9 mouse cellular contexts compared by ENCODE assay signal in genomic region chr14:54433941-54434531, GRCm38 (mm10). TPM values are rescaled to one million over a fixed set of nuclear protein-coding genes. Genes with fewer than 3 reads are reported as not detected.
DNase-seq lines count a peak whose midpoint lies in the region; ATAC-seq and TF ChIP-seq lines count a peak whose summit lies in the region.
"Had no signal": no experiment of that assay in that cellular context is flagged by ENCODE, and none has a peak within 500 bp of the region (broad histone marks: within the 10 kb centered on the region; RNA-seq: fewer than 3 reads in every experiment).

No protein-coding gene starts in this region.

- WGBS in intestine, postnatal 0 days, result 39% methylated on average over 12 of the region's 12 CpGs
- WGBS in midbrain, embryonic 14.5 days, result 75% methylated on average over 12 of the region's 12 CpGs

- H3K9me3 ChIP-seq in intestine, postnatal 0 days (ENCODE audit: control insufficient read depth), result no peaks in the 10 kb centered on the region
- H3K9me3 ChIP-seq in midbrain, embryonic 14.5 days (ENCODE audit: control insufficient read depth, low read length), result no peaks in the 10 kb centered on the region

- ATAC-seq in intestine, postnatal 0 days, result peak; percentile 51
- ATAC-seq in midbrain, embryonic 14.5 days (ENCODE audit: low FRiP score, low TSS enrichment), result no peak

- TF ChIP-seq CTCF in embryonic fibroblast, embryonic 13.5 days (IDR thresholded peaks at IDR 0.05; ENCODE audit: borderline replicate concordance, insufficient read depth, low read length), result no peak
- no peak for TF ChIP-seq CTCF in intestine, postnatal 0 days (IDR thresholded peaks at IDR 0.05; ENCODE audit: low read depth)

- H3K4me1 ChIP-seq in embryonic fibroblast, embryonic 13.5 days (ENCODE audit: control insufficient read depth, insufficient read depth, low read length), result peaks cover 26% of the 10 kb centered on the region
- peaks cover 6% of the 10 kb centered on the region for H3K4me1 ChIP-seq in intestine, postnatal 0 days (replicated peaks; ENCODE audit: control insufficient read depth, insufficient read depth, low read length)
- H3K4me1 ChIP-seq in midbrain, embryonic 14.5 days (ENCODE audit: control insufficient read depth, insufficient read depth, low read length), result peaks cover 22% of the 10 kb centered on the region

- H3K4me2 ChIP-seq in intestine, postnatal 0 days (replicated peaks; ENCODE audit: low read depth), result peak overlapping the region; percentile 94
- H3K4me2 ChIP-seq in midbrain, embryonic 14.5 days (ENCODE audit: low read length), result peak overlapping the region; percentile 67

- peak overlapping the region; percentile 97 for H3K27ac ChIP-seq in embryonic fibroblast, embryonic 13.5 days (ENCODE audit: insufficient read depth, low read length)
- H3K27ac ChIP-seq in intestine, postnatal 0 days (ENCODE audit: low read depth, low read length), result peak overlapping the region; percentile 92
- no peak overlapping the region for H3K27ac ChIP-seq in midbrain, embryonic 14.5 days (replicated peaks; ENCODE audit: low read depth, low read length)

- peak overlapping the region; percentile 68 for H3K4me3 ChIP-seq in embryonic fibroblast, embryonic 13.5 days (ENCODE audit: insufficient read depth, low read length)
- H3K4me3 ChIP-seq in intestine, postnatal 0 days (ENCODE audit: low read depth, low read length), result peak overlapping the region; percentile 85
- H3K4me3 ChIP-seq in midbrain, embryonic 14.5 days (replicated peaks; ENCODE audit: low read depth, low read length), result peak overlapping the region; percentile 55; the same call in 1 of the 2 replicates

- peak; percentile 38 for DNase-seq in adrenal gland, postnatal 14 days
- no peak for DNase-seq in adrenal gland, adult 18-20 months (ENCODE audit: low spot score in 2 of 2)
- no peak for DNase-seq in midbrain, embryonic 14.5 days
- no peak for DNase-seq in frontal cortex, postnatal 10 days (ENCODE audit: low spot score in 2 of 2)
- DNase-seq in cerebellum, postnatal 4 days (ENCODE audit: low spot score in 2 of 2), result no peak
- DNase-seq in kidney, adult 9 months, result no peak
- DNase-seq: cerebellum, adult 11-12 months had no signal

- H3K36me3 ChIP-seq in intestine, postnatal 0 days (ENCODE audit: control insufficient read depth, insufficient read depth), result peaks cover 27% of the 10 kb centered on the region
- H3K36me3 ChIP-seq in midbrain, embryonic 14.5 days (ENCODE audit: control insufficient read depth, insufficient read depth, low read length), result peaks cover 14% of the 10 kb centered on the region; the same call in 1 of the 2 replicates

- no peak overlapping the region for H3K9ac ChIP-seq in intestine, postnatal 0 days (ENCODE audit: low read depth, low read length)
- peak overlapping the region; percentile 78 for H3K9ac ChIP-seq in midbrain, embryonic 14.5 days (replicated peaks; ENCODE audit: low read length)

- no peak; the same call in 1 of the 2 replicates for TF ChIP-seq POLR2A in embryonic fibroblast, embryonic 13.5 days (IDR thresholded peaks at IDR 0.05; ENCODE audit: low read depth, low read length)

- H3K27me3 ChIP-seq in intestine, postnatal 0 days (replicated peaks; ENCODE audit: control insufficient read depth, insufficient read depth, low read length), result no peaks in the 10 kb centered on the region
- no peaks in the 10 kb centered on the region for H3K27me3 ChIP-seq in midbrain, embryonic 14.5 days (ENCODE audit: control insufficient read depth, insufficient read depth, low read length)

RNA-seq across cellular contexts. Expression of gene Mmp14, which starts 2.6 kb away (rescaled TPM):
- 77.7 and 101 TPM in 2 replicates for total RNA-seq in adrenal gland, postnatal 14 days (2021)
- total RNA-seq in adrenal gland, adult 18-20 months (2021), result 10 to 100 TPM; 26.4 to 38.4 TPM
- 618 and 779 TPM in 2 replicates for polyA plus RNA-seq in embryonic fibroblast, embryonic 13.5 days (2011; ENCODE audit: insufficient read length, low read depth, missing spikeins)
- polyA plus RNA-seq in intestine, postnatal 0 days (2015; fragmentation: Nextera tagmentation; extraction: Ambion mirVana), result 49.4 and 53.7 TPM in 2 replicates
- polyA plus RNA-seq in midbrain, embryonic 14.5 days (2014; fragmentation: Nextera tagmentation; extraction: Ambion mirVana), result 36.2 and 58.5 TPM in 2 replicates

RNA-seq across cellular contexts. Expression of gene Mrpl52, which starts 7.3 kb away (rescaled TPM):
- total RNA-seq in adrenal gland, postnatal 14 days (2021), result 186 TPM in 2 replicates
- total RNA-seq in adrenal gland, adult 18-20 months (2021), result 100 to 1,000 TPM; 180 to 210 TPM
- polyA plus RNA-seq in embryonic fibroblast, embryonic 13.5 days (2011; ENCODE audit: insufficient read length, low read depth, missing spikeins), result 138 and 143 TPM in 2 replicates
- polyA plus RNA-seq in intestine, postnatal 0 days (2015; fragmentation: Nextera tagmentation; extraction: Ambion mirVana), result 300 and 317 TPM in 2 replicates
- 293 and 337 TPM in 2 replicates for polyA plus RNA-seq in midbrain, embryonic 14.5 days (2014; fragmentation: Nextera tagmentation; extraction: Ambion mirVana)

RNA-seq across cellular contexts. Expression of gene Slc7a7, which starts 16.5 kb away (rescaled TPM):
- 4.6 and 6.5 TPM in 2 replicates for total RNA-seq in adrenal gland, postnatal 14 days (2021)
- 1 to 10 TPM; 3.1 to 4.5 TPM for total RNA-seq in adrenal gland, adult 18-20 months (2021)
- 6.9 and 7.0 TPM in 2 replicates for polyA plus RNA-seq in embryonic fibroblast, embryonic 13.5 days (2011; ENCODE audit: insufficient read length, low read depth, missing spikeins)
- polyA plus RNA-seq in intestine, postnatal 0 days (2015; fragmentation: Nextera tagmentation; extraction: Ambion mirVana), result 188 TPM in 2 replicates
- 3.5 and 4.0 TPM in 2 replicates for polyA plus RNA-seq in midbrain, embryonic 14.5 days (2014; fragmentation: Nextera tagmentation; extraction: Ambion mirVana)

RNA-seq across cellular contexts. Expression of gene Lrp10, which starts 29.9 kb away (rescaled TPM):
- 92.0 and 92.5 TPM in 2 replicates for total RNA-seq in adrenal gland, postnatal 14 days (2021)
- total RNA-seq in adrenal gland, adult 18-20 months (2021), result 100 to 1,000 TPM in 1 of 2 experiments, 10 to 100 TPM in 1; 95.4 to 119 TPM
- polyA plus RNA-seq in embryonic fibroblast, embryonic 13.5 days (2011; ENCODE audit: insufficient read length, low read depth, missing spikeins), result 85.6 and 98.2 TPM in 2 replicates
- polyA plus RNA-seq in intestine, postnatal 0 days (2015; fragmentation: Nextera tagmentation; extraction: Ambion mirVana), result 105 and 108 TPM in 2 replicates
- polyA plus RNA-seq in midbrain, embryonic 14.5 days (2014; fragmentation: Nextera tagmentation; extraction: Ambion mirVana), result 26.1 and 27.5 TPM in 2 replicates

RNA-seq across cellular contexts. Expression of gene Rem2, which starts 41.9 kb away (rescaled TPM):
- total RNA-seq in adrenal gland, postnatal 14 days (2021), result 0.75 and 0.93 TPM in 2 replicates
- total RNA-seq in adrenal gland, adult 18-20 months (2021), result 1 to 10 TPM in 1 of 2 experiments, under 1 TPM in 1; 0.26 to 1.1 TPM
- 0.94 TPM in 1 of 2 replicates, not detected in the other for polyA plus RNA-seq in embryonic fibroblast, embryonic 13.5 days (2011; ENCODE audit: insufficient read length, low read depth, missing spikeins)
- 0.78 and 0.89 TPM in 2 replicates for polyA plus RNA-seq in intestine, postnatal 0 days (2015; fragmentation: Nextera tagmentation; extraction: Ambion mirVana)
- 37.2 and 44.6 TPM in 2 replicates for polyA plus RNA-seq in midbrain, embryonic 14.5 days (2014; fragmentation: Nextera tagmentation; extraction: Ambion mirVana)

Comparison
In these comparisons a context has a peak if more than half of its experiments do, and no peak if none do; other contexts are left out.
1. RNA of gene Mmp14, which starts 2.6 kb away (polyA plus RNA-seq): 618 to 779 TPM in embryonic fibroblast, embryonic 13.5 days; 36.2 to 58.5 TPM in midbrain, embryonic 14.5 days and 49.4 to 53.7 TPM in intestine, postnatal 0 days; every median in the first group is over 10 times any median in the second.
2. RNA of gene Slc7a7, which starts 16.5 kb away (polyA plus RNA-seq): 188 TPM in intestine, postnatal 0 days; 6.9 to 7.0 TPM in embryonic fibroblast, embryonic 13.5 days and 3.5 to 4.0 TPM in midbrain, embryonic 14.5 days; every median in the first group is over 10 times any median in the second.
3. Peak in every context shown above with its lines, with median percentiles within 50 percentile points of each other: H3K4me3 ChIP-seq.